Mouse (Mus musculus) heart, adult 9 months (tissue): ENCODE data around the gene Gpr50.
A peak's percentile ranks its signal among the peaks of the same experiment; 100 is the strongest.

Source experiments
- DNase-seq, 2 experiments: peaks; one replicate each; pipeline ENCODE4 v3.0.0; 2022; ENCODE audit warnings: low spot score in 2 of 2

Gpr50 gene

DNA sequence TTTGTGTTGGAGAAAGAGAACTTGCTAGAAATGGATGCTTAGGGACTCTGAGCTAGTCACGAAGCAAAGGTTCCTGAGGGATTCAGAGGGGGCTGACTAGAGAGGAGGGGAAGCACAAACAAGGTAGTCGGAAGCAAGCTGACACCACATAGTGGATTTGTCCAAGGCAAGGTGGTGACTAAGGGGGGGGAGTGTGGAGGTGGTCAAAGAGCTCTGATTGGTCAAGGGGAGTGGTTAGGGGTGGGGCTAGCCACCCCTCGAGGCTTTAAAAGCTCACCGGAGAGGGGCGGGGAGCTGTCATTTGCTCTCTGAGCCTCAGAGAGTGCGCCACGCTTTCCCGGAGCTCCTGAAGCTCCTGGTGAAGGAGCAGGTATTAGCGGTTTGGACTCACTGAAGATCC lies at the start of gene Gpr50:
Gpr50 (plus strand) TSS at position 294 of the 400 bp plus-strand sequence.
- DNase-seq = no peak

- no peak for DNase-seq
These were observed 41.2 kb upstream of the Gpr50 start for GRCm38 (mm10) chrX:71622286-71622685.

DNA sequence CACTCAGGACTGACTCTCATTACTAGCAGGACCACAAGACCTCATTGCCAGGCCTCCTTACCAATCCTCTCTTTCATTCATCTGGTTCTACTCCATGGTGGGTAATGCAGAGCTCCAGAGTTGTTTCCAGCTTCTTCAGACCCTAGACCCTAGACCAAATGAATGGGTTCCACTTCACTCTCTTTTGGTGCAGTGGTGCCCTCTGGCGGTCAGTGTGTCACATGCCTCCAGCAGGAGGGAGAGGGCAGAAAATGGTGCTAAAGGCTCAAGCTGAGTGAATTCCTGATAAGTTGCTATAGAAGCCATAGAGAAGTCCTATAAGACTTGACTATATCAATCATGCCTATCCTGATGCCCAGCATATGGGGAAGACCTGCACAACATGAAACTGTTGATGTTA lies 39.6 kb upstream of the Gpr50 start:
- DNase-seq = no peak

GRCm38 (mm10) chrX:71628306-71628705 lies 35.2 kb upstream of the Gpr50 start:
- no peak for DNase-seq

GRCm38 (mm10) chrX:71630709-71631108 lies 32.8 kb upstream of the Gpr50 start:
- peak; percentile 7 to 10 for DNase-seq

DNA sequence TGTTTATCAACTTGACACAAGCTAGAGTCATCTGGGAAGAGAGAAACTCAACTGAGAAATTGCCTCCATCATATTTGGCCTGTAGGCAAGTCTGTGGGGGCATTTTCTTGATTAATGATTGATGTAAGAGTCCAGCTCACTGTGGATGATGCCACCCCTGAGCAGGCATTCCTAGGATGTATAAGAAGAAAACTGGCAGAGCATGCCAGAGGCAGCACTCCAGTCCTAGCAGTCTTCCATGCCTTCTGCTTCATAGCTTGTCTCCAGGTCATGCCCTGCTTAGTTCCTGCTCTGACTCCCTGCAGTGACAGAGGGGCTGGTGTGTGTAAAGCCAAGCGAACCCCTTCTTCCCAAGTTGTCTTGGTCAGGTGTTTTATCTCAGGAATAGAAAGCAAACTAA lies 32.3 kb upstream of the Gpr50 start:
- DNase-seq = no peak

DNA sequence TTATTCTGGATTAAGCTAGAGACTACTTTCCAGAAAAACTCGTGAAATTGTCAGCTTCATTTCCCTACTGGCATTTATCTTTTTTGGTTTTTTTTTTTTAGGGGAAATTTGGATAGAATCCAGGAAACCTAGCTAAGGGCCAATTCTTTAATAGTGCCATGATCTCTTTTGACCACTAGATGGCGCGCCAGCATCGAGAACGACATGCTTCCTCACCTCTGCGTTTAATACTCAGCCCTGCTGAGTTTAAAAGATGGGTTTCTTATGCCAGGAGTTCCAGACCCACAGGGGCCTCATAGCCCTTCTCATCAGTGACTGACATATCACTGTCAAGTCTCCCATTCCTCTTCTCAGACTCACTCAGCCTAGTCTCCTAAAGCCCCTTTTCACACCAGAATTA lies 15.5 kb upstream of the Gpr50 start:
- peak; percentile 4 to 35 for DNase-seq

DNA sequence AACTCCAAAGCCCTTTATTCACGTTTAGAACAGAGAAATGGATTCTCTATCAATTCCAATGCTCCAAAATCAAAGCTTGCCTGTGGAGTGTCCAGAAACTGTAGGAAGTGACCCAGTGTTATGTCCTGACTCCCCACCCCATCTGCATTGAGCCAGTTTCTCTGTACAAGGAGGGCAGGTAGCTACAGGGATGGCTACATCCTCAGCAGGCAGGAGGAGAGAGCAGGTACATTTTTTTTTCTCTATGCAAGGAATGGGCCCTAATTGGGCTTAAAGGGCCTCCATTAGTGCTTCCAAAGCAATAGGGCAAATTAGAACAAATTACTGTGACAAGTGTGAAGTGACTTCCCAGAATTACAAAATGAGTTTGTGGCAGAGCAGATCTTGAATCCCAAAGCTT lies 15.0 kb upstream of the Gpr50 start:
- no peak for DNase-seq

DNA sequence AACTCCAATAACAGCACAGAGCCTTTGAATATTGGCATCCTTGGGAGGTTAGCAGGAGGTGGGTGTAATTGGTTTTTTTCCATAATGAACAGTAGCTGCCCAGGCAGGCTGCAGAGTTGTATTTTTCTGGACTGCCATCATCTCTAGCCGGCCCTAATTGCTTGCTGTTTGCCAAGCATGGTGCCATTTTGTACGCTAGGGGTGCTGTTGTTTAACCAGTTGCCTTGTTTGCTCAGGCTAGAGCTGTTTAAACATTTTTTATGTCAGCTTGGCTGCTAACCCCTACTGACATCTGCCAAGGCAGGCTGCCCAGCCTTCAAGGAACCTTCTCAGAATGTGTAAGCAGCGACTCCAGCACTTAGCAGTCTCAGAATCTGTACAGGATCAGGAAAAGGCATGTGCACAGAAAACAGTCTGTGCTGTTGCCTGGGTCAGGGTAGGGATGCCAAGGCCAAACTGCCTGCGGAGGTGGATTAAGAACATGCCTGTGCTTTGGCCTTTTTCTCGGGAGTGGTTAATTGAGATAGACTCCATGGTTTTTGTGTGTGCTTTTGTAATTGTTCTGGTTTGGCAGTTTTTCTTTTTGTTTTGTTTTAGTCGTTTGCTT lies 14.5 kb upstream of the Gpr50 start:
- peak; percentile 1 to 11 for DNase-seq

DNA sequence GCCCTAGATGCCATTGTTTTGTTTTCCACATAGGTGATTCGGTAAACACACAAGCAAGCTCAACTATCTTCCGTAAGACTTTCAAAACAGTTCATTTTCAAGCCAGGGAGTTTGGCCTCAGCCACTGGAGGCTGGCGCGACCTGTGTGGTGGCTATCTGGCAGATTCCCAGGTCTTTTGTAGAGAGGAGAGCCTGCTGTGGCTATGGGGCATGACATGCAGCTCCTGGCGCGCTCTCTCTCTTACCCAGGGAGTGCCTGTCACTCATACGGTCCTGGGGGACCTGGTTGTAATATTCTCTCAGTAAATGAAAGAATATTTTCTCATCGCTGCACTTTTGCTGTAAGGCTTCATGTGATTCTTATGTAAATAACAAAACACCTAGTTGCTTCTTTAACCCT lies 13.5 kb upstream of the Gpr50 start:
- DNase-seq = no peak

GRCm38 (mm10) chrX:71661794-71662193 lies 1.7 kb upstream of the Gpr50 start:
- DNase-seq = no peak

- no peak for DNase-seq
These were observed 612 bp downstream of the Gpr50 start for GRCm38 (mm10) chrX:71663871-71664687.

GRCm38 (mm10) chrX:71664688-71665026 lies 1.2 kb downstream of the Gpr50 start:
- no peak for DNase-seq

GRCm38 (mm10) chrX:71670254-71670653 lies 6.8 kb downstream of the Gpr50 start:
- DNase-seq = no peak

DNA sequence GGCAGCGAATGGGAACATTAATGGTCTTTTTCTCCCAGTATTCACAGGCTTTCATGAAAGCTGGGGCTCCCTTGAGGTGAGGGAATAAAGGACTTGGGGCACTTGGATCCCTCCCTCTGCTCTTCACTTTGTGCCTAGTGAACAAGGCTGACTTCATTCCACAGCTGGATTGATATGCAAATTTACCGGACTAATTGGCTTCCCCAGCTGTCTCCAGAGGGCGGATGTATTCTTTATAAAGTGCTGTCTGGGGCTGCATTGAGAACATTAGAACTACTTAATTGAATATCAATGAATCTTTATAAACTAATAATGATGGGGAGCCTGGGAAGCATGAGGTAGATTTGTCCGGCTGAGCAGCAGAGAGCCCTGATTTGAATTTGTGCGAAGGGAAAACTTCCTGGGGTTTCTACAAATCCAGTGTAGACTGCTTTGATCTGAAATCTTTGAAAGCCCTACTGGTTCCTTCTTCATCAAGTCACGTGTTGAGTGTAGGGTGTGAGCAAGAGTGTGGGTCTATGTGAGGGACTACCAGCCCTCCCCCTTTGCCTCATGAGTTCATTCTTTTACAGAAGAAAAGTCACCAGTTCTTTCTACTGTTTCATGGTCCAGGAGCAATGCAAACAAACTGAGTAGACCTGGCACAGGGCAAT lies 37.5 kb downstream of the Gpr50 start:
- DNase-seq = no peak
